Mouse (Mus musculus) MN1 (cell line): Measurements from ENCODE around the gene Gsc2.
A peak's percentile ranks its signal among the peaks of the same experiment; 100 is the strongest.
"Not testable (repeated sequence)": the region's sequence is repeated elsewhere in the genome, so short reads cannot be mapped to it uniquely, and the experiment has no call there.

ENCODE experiments used
- DNase-seq: peaks from one replicate; pipeline ENCODE4 v3.0.0-alpha.2; 2016; ENCODE audit warnings: low spot score

Gene Gsc2

GRCm38 (mm10) chr16:17914307-17915249, at the start of gene Gsc2:
Gene Gsc2 (minus strand): TSS chr16:17915059.
- no peak for DNase-seq

GRCm38 (mm10) chr16:17962091-17962490, 47.2 kb upstream of the Gsc2 start:
- DNase-seq, result no peak

GRCm38 (mm10) chr16:17956052-17956638, 41.3 kb upstream of the Gsc2 start:
- DNase-seq, result not testable (repeated sequence)

- DNase-seq, result no peak
Observed at GRCm38 (mm10) chr16:17951618-17952017, 36.8 kb upstream of the Gsc2 start.

GRCm38 (mm10) chr16:17950068-17950467, 35.2 kb upstream of the Gsc2 start:
- no peak for DNase-seq

GRCm38 (mm10) chr16:17949421-17949877, 34.6 kb upstream of the Gsc2 start:
- peak; percentile 34 for DNase-seq

GRCm38 (mm10) chr16:17945081-17945831, 30.4 kb upstream of the Gsc2 start:
- DNase-seq, result no peak

GRCm38 (mm10) chr16:17943466-17943865, 28.6 kb upstream of the Gsc2 start:
- no peak for DNase-seq

GRCm38 (mm10) chr16:17939255-17939751, 24.4 kb upstream of the Gsc2 start:
- DNase-seq, result peak; percentile 23

GRCm38 (mm10) chr16:17938821-17939220, 24.0 kb upstream of the Gsc2 start:
- DNase-seq, result peak; percentile 86

GRCm38 (mm10) chr16:17938187-17938586, 23.3 kb upstream of the Gsc2 start:
- no peak for DNase-seq

GRCm38 (mm10) chr16:17936776-17937175, 21.9 kb upstream of the Gsc2 start:
- no peak for DNase-seq

GRCm38 (mm10) chr16:17934445-17934910, 19.6 kb upstream of the Gsc2 start:
- no peak for DNase-seq

GRCm38 (mm10) chr16:17933594-17934444, 19.0 kb upstream of the Gsc2 start:
- DNase-seq, result no peak

GRCm38 (mm10) chr16:17931906-17932460, 17.1 kb upstream of the Gsc2 start:
- DNase-seq, result no peak

GRCm38 (mm10) chr16:17929631-17930030, 14.8 kb upstream of the Gsc2 start:
- no peak for DNase-seq

- DNase-seq, result no peak
Observed at GRCm38 (mm10) chr16:17929211-17929610, 14.4 kb upstream of the Gsc2 start.

GRCm38 (mm10) chr16:17928627-17929104, 13.8 kb upstream of the Gsc2 start:
- DNase-seq, result peak; percentile 94

- DNase-seq, result peak; percentile 77
Observed at GRCm38 (mm10) chr16:17928087-17928580, 13.3 kb upstream of the Gsc2 start, which contains the start of gene Slc25a1. Gene Slc25a1 (minus strand): TSS chr16:17928219.

GRCm38 (mm10) chr16:17927351-17928082, 12.7 kb upstream of the Gsc2 start:
- peak; percentile 39 for DNase-seq
